Mouse (Mus musculus) liver, embryonic 14.5 days (tissue): ENCODE data around the gene Sirt4. TPM values are rescaled to one million over a fixed set of nuclear protein-coding genes. Genes with fewer than 3 reads are reported as not detected.
"Not testable (repeated sequence)": the region's sequence is repeated elsewhere in the genome, so short reads cannot be mapped to it uniquely, and the experiment has no call there.

ENCODE experiments used
- ATAC-seq: fragments of 200-750 bp; cut with Nextera tagmentation; 2 replicates; pipeline ENCODE4 v1.8.0; 2017; ENCODE audit warnings: moderate number of reproducible peaks, mild to moderate bottlenecking, moderate library complexity; ENCODE audit not compliant: insufficient read depth
- DNase-seq, 3 experiments: peaks; one replicate each; pipeline ENCODE4 v3.0.0-alpha.2; 2012 to 2013; ENCODE audit warnings: low read depth in 3 of 3, low spot score in 3 of 3
- H3K27ac ChIP-seq: fragments of 300-500 bp; sonication (generic); 2 replicates; pipeline ENCODE4 v1.5.1; 2014; ENCODE audit warnings: moderate library complexity, mild to moderate bottlenecking, control low read depth, inconsistent platforms
- H3K27me3 ChIP-seq: fragments of 300-500 bp; sonication (generic); 2 replicates; pipeline ENCODE4 v1.6.1; 2014; ENCODE audit warnings: mild to moderate bottlenecking, low read length, moderate library complexity; ENCODE audit not compliant: control insufficient read depth, insufficient read depth
- H3K36me3 ChIP-seq: fragments of 300-500 bp; sonication (generic); replicated peaks from 2 replicates; pipeline ENCODE4 v1.6.1; 2014; ENCODE audit warnings: low read depth; ENCODE audit not compliant: control insufficient read depth, insufficient read depth
- H3K4me1 ChIP-seq, 2 experiments: fragments of 200-500 bp in 1 of 2; fragments of 300-500 bp in 1 of 2; sonication (generic) in 1 of 2; replicated peaks; 2 replicates each; pipeline ENCODE4 v1.6.1; 2012 to 2014; ENCODE audit warnings: antibody characterized with exemption in 1 of 2, inconsistent platforms in 1 of 2, low read length in 1 of 2; ENCODE audit not compliant: control insufficient read depth in 2 of 2, insufficient read depth in 2 of 2
- H3K4me2 ChIP-seq: fragments of 300-500 bp; sonication (generic); 2 replicates; pipeline ENCODE4 v1.6.1; 2014; ENCODE audit warnings: low read depth, mild to moderate bottlenecking, control low read depth, moderate library complexity
- H3K4me3 ChIP-seq, 2 experiments: fragments of 200-500 bp in 1 of 2; fragments of 300-500 bp in 1 of 2; sonication (generic) in 1 of 2; 2 replicates each; pipeline ENCODE4 v1.5.1; 2012 to 2014; ENCODE audit warnings: low read depth in 2 of 2, low read length in 2 of 2, mild to moderate bottlenecking in 2 of 2, control low read depth in 1 of 2, inconsistent platforms in 1 of 2, moderate library complexity in 1 of 2; ENCODE audit not compliant: insufficient read depth in 1 of 2
- H3K9ac ChIP-seq: fragments of 300-500 bp; sonication (generic); replicated peaks from 2 replicates; pipeline ENCODE4 v1.6.1; 2014; ENCODE audit warnings: mild to moderate bottlenecking, control low read depth, moderate library complexity
- H3K9me3 ChIP-seq: fragments of 300-500 bp; sonication (generic); 2 replicates; pipeline ENCODE4 v1.6.1; 2016; ENCODE audit warnings: low read length, mixed read lengths; ENCODE audit not compliant: control insufficient read depth
- CTCF ChIP-seq: IDR thresholded peaks from 2 replicates; pipeline ENCODE4 v1.5.1; 2016; ENCODE audit warnings: antibody characterized with exemption, low read depth, control low read depth
- EP300 ChIP-seq: IDR thresholded peaks from 2 replicates; pipeline ENCODE4 v1.6.1; 2016; ENCODE audit warnings: antibody characterized with exemption, low read depth
- WGBS: fragments of 180-500 bp; shearing (Covaris S2); extraction: QIAGEN DNeasy Blood & Tissue Kit; methylation state at CpG from one replicate; pipeline ENCODE4 v1.1.7; 2014; ENCODE audit not compliant: insufficient replicate concordance; 5-methylcytosine and 5-hydroxymethylcytosine counted together
- polyA plus RNA-seq, 2 experiments: library from polyadenylated mRNA; depleted of rRNA in 1 of 2; stranded (reverse) in 1 of 2; unstranded in 1 of 2; fragments of >200 nt; fragmentation: Nextera tagmentation in 1 of 2; extraction: Ambion mirVana in 1 of 2; gene quantifications; 2 replicates each; pipeline versions ENCODE4 v1.2.1 to v1.2.3; 2012 to 2014

The Sirt4 gene
- polyA plus RNA-seq, 2 experiments = 3.9 to 8.4 TPM

DNA sequence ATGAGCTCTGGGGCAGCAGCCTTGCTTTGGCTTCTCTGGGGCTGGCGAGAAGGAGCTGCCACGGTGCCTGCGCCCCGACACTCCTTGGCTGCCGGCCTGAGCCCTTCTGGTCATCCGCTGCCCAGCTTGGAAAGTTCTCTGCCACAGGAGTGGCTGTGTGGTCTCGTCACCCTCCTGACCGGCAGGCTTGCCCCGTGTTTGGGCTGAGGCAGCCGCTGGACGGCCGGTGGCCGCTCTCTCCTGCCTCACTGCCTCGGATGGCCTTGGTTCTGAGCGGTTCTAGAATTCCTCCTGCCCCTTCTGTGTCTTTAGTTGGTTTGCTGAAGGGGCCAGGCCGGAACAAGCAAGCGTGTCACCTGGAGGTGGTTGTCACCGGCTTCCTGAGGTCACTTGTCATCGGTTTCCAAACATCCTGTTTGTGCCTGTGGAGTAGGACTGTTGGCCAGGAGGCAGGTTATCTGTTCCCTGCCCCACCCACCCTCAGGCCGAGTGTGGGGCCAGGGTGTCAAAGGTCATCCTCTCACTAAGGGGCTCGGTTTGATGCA, 35.9 kb upstream of the Sirt4 start:
- TF ChIP-seq CTCF (no peak), EP300 (no peak)
- peak overlapping the region; percentile 67 for H3K4me2 ChIP-seq
- H3K4me1 ChIP-seq = peaks cover 8 to 44% of the 10 kb centered on the region in 2 experiments; a peak in 3 of 4 replicates
- no peak overlapping the region for H3K9ac ChIP-seq
- no peaks in the 10 kb centered on the region for H3K27me3 ChIP-seq
- H3K36me3 ChIP-seq = no peaks in the 10 kb centered on the region
- DNase-seq (no peak), ATAC-seq (peak; percentile 23)
- H3K4me3 ChIP-seq = no peak overlapping the region
- H3K9me3 ChIP-seq = no peaks in the 10 kb centered on the region
- no peak overlapping the region for H3K27ac ChIP-seq
- WGBS = 29% methylated on average over 21 of the region's 21 CpGs

GRCm38 (mm10) chr5:115518214-115518613, 33.7 kb upstream of the Sirt4 start:
- H3K27ac ChIP-seq, H3K4me2 ChIP-seq, DNase-seq, H3K27me3 ChIP-seq, ATAC-seq, H3K4me3 ChIP-seq, H3K36me3 ChIP-seq, H3K9ac ChIP-seq, H3K9me3 ChIP-seq: not testable (repeated sequence)
- 76% methylated on average over 8 of the region's 8 CpGs for WGBS
- H3K4me1 ChIP-seq = peaks cover 13 to 37% of the 10 kb centered on the region in 2 experiments; a peak in 3 of 4 replicates

GRCm38 (mm10) chr5:115517501-115517900, 33.0 kb upstream of the Sirt4 start:
- no peak overlapping the region for H3K27ac ChIP-seq
- ATAC-seq (no peak), DNase-seq (no peak)
- no peak overlapping the region for H3K4me3 ChIP-seq
- no peaks in the 10 kb centered on the region for H3K9me3 ChIP-seq
- TF ChIP-seq EP300 (no peak), CTCF (no peak)
- H3K9ac ChIP-seq = no peak overlapping the region
- no peak overlapping the region for H3K4me2 ChIP-seq
- peaks cover 13 to 31% of the 10 kb centered on the region in 2 experiments; a peak in 3 of 4 replicates for H3K4me1 ChIP-seq
- H3K36me3 ChIP-seq = no peaks in the 10 kb centered on the region
- 64% methylated on average over 9 of the region's 9 CpGs for WGBS
- H3K27me3 ChIP-seq = no peaks in the 10 kb centered on the region

DNA sequence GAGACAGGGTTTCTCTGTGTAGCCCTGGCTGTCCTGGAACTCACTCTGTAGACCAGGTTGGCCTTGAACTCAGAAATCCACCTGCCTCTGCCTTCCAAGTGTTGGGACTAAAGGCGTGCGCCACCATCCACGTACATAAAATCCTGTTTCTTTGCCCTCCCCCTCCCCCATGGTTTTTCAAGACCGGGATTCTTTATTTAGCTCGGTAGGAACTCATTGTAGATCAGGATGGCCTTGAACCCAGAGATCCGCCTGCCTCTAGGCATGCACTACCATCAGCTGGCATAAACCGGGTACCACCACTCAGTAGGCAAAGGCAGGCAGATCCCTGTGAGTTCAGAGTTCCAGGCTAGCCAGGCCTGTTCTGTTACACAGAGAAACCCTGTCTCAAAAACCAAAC, 32.4 kb upstream of the Sirt4 start:
- Histone ChIP-seq H3K9me3 (no peaks in the 10 kb centered on the region), H3K4me3 (no peak overlapping the region), H3K4me2 (no peak overlapping the region), H3K4me1 (peaks cover 10 to 28% of the 10 kb centered on the region in 2 experiments; a peak in 3 of 4 replicates), H3K36me3 (no peaks in the 10 kb centered on the region), H3K9ac (no peak overlapping the region), H3K27ac (no peak overlapping the region), H3K27me3 (no peaks in the 10 kb centered on the region)
- DNase-seq (no peak), ATAC-seq (no peak)
- 66% methylated on average over 7 of the region's 7 CpGs for WGBS
- no peak for TF ChIP-seq CTCF

DNA sequence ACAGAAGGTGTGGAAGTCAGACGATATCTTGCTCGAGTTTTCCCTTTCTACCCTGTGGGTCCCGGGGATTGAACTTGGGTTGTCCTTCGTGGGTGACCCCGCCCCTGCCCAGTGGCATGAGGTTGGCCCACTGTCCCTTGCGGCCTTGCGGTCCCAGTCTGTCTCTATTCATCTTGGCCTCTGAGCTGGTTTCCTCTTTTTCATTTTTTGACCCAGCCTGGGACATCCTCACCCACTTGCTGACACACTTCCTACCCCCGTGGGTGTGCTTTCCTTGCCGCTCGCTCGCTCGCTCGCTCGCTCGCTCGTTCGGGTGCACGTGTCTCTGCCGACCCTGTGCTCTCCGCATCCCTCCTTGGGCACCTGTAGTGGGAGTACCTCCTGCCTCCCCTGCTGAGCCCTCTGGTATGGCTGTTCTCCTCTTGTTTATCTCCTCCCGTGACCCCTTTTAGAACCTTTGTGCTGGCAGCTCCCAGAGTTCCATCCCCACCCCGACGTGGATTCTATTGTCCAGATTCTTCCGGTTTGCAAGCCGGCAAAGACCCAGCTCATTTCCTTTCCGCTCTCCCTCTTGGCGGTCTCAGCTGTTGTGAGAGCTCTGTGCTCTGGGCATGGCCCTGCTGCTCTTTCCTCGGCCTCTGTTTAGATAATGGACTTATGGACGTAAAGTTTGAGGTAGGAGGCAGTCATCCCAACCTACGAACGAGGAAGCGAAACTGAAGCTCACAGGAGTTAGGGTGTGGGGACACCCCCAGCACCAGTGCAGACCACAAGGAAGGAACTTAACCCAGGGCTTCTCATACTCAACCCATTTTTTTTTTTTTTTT, 31.8 kb upstream of the Sirt4 start:
- DNase-seq (no peak), ATAC-seq (peak; percentile 32; the same call in 1 of the 2 replicates)
- Histone ChIP-seq H3K36me3 (no peaks in the 10 kb centered on the region), H3K27me3 (no peaks in the 10 kb centered on the region), H3K4me3 (peak overlapping the region in 1 of 2 experiments; percentile 10; a peak in 1 of 4 replicates), H3K4me1 (peaks cover 10 to 27% of the 10 kb centered on the region in 2 experiments; a peak in 3 of 4 replicates), H3K9ac (no peak overlapping the region), H3K27ac (peak overlapping the region; percentile 0; the same call in 1 of the 2 replicates), H3K4me2 (peak overlapping the region; percentile 47), H3K9me3 (no peaks in the 10 kb centered on the region)
- TF ChIP-seq CTCF = no peak
- no peak for TF ChIP-seq EP300
- 33% methylated on average over 32 of the region's 32 CpGs for WGBS
